Mouse (Mus musculus) yolk sac, embryonic 10.5 days (tissue): Measurements from ENCODE around the gene Nlrp4b.
"Not testable (repeated sequence)": the region's sequence is repeated elsewhere in the genome, so short reads cannot be mapped to it uniquely, and the experiment has no call there.

Experiments
- DNase-seq: peaks from one replicate; pipeline ENCODE4 v3.0.0-alpha.2; 2017; ENCODE audit warnings: low spot score

Gene Nlrp4b

DNA sequence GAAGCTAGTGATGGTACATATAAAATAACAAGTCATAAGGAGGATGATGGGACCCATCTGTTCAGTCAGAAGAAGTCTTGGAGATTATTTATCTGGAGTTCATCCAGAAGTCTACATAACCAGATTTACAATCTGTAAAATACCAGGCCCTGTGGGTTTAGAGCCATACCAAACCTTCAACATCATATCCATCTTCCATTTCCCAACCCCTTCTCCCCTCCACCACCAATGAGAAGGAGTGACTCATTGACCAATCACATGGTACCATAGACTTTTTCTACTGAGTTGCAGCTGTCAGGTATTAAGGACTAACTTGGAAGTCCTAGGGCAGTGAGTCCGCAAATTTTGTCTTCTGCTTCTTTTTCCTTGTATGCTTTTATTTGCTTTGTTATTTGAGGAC lies at the start of gene Nlrp4b:
Gene Nlrp4b, plus strand, starts transcription at position 301 of the 400 bp plus-strand sequence.
- no peak for DNase-seq

DNA sequence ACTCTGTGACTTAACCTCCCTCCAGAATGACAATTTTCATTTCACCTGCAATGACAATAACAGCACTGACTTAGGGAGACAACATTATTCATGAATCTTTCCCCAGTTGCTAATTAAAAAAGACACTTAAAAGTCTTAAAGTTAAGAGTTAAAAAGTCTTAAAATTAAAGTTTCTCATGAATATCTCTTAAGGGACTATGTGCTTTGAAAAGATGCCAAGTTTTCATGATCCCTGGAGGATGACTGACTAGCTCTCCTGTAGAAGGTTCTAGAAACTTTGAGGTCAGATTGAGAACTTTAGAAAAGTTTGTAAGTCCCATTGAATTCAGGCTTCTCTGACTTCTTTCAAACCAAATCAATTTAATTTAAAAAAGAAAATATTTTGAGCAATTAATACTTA lies 66.7 kb downstream of the Nlrp4b start, which contains the start of gene Vmn1r71:
Gene Vmn1r71, minus strand, starts transcription at position 101 of the 400 bp plus-strand sequence.
- no peak for DNase-seq

DNA sequence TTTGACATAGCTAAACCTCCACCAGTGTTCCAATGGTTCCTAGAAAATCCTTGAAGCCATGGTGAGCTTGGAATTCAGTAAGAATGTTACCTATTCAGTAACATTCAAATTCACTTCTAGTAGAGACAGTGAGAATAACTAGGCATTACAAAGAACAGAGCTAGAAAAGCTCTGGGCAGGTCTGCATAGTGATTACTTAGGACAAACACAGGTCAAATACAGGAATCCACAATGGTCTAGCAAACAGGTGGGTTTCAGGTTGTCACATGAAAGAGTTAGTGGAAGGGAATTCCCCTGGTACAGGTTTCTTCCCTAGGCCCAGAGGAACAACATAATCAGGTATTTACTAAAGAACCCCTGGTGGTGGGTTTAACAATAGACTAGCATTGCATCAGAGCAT lies 70.0 kb downstream of the Nlrp4b start:
- not testable (repeated sequence) for DNase-seq
